Mouse (Mus musculus) G1E-ER4 (cell line): ENCODE data around the gene Crhr1. TPM values are rescaled to one million over a fixed set of nuclear protein-coding genes. Genes with fewer than 3 reads are reported as not detected.

Experiments used
- GATA1 ChIP-seq: IDR thresholded peaks from one replicate; pipeline ENCODE4 v1.8.0; 2012; ENCODE audit warnings: low read length, inconsistent platforms
- polyA plus RNA-seq: library from polyadenylated mRNA; stranded (reverse); fragments of >175 nt; gene quantifications from 2 replicates; pipeline ENCODE4 v1.2.3, GENCODE M21; 2012

Gene Crhr1
- polyA plus RNA-seq, 1 experiment: not detected

DNA sequence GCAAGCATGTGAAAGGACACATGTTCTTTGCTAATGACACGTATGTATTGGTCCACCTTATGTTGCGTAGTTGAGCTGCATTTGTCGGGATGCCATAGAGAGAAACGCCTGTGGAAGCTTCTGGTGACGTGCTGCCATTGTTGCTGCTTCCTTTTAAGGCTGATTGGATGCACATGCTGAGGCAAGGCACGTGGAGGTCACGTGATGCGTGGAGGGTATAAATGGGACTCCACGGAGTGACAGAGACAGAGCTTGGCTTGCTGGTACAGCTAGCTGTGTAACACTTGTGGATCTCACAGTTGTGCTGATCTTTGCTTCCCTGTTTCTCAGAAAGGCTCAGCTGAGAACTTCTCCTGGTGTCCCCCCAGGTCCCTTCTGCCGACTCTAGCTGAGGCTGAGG lies 9.2 kb upstream of the Crhr1 start:
- no peak for TF ChIP-seq GATA1

DNA sequence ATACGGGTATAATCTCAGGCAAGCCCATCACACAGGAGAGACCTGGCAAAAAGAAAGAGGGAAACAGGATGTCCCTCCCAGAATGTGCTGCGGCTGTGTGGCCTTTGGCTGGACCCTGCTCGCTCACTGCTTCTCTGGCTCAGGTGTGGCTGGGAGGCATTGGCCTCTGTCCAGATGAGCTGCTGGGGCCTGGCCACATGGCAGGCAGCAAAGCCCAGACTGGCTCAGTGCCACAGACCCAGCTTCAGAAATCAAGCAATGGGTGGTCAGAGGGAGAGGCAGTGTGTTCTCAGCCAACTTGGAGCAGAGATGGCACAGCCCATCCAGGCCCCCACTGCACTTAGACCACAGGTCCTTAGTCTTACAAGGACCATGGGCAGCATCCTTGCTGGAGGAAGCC lies 8.1 kb upstream of the Crhr1 start:
- no peak for TF ChIP-seq GATA1

DNA sequence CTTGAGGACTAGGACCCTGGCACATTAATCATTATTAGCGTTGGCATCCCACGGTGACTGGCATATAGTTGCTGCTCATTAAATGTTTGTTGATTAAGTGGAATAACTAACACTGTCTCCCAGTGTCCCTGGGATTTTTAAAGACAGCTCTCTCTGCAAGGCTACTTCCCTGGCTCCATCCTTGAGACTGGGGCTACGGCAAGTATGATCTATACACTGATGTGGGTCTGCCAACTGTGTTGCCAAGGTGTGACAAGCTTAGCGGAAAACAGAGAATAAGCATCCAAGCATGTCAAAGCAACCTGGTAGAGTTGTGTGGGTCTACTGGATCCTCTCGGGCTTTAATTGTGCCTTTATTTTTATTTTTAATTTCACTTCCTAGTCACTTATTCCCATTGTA lies 3.2 kb upstream of the Crhr1 start:
- TF ChIP-seq GATA1: no peak

DNA sequence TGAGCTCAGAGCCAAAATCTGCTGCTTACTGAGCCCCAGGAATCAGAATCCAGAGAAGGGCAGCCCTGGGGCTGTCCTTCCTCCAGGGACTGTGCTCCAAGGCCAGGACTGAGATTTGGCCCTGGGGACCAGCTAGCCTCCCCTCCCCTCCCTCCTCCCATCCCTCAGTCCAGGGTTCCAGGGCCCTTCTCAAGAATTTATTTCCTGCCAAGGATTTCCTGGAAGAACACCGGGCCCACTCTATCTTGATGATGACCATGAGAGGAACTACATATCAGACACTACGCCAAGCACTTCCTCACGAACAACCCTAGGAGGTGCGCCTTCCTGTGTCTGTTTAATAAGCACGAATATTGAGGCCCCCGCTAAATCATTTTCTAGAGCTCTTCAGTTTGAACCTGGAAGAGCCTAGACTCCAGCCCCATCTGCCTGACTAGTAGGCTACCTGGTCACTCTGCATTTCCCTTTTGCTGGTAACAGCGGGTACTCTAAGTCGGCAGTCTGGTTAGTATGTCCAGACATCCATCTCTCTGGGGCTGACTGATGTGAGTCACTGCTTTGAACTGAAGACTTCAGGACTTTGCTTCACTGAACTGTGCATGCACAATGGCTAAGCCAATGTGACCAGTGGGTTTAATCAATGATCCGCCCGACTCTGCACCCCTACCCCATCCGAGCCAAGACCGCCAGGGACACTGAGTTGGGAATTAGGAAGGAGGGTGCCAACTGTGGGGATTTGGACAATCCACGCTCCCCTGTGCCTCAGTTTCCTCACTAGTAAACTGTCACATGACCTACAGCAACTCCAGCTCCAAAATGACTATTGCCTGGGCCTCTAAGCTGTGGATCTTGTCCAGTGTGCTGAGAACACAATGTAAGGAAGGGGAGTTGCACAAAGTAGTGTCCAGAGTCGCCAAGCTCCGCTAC lies 1.7 kb upstream of the Crhr1 start:
- TF ChIP-seq GATA1: no peak

DNA sequence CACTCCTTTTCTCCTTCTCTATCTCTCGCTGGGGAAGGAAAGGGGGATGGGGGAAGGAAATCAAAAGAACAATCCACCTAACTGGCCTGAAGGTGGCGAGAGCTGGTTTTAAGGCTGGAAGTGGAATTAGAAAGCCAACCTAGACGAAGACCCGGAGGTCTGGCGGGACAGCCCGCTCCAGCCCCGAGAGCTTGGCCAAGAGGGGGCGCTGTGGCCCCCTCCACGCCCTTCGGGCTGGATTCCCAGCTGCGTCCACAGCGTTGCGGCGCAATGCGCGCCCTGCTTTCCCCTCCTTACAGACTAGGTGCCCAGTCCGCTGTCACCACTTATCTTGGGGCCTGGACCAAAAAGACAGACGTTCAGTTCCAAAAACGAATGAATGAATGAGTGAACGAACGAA lies 899 bp upstream of the Crhr1 start:
- no peak for TF ChIP-seq GATA1

DNA sequence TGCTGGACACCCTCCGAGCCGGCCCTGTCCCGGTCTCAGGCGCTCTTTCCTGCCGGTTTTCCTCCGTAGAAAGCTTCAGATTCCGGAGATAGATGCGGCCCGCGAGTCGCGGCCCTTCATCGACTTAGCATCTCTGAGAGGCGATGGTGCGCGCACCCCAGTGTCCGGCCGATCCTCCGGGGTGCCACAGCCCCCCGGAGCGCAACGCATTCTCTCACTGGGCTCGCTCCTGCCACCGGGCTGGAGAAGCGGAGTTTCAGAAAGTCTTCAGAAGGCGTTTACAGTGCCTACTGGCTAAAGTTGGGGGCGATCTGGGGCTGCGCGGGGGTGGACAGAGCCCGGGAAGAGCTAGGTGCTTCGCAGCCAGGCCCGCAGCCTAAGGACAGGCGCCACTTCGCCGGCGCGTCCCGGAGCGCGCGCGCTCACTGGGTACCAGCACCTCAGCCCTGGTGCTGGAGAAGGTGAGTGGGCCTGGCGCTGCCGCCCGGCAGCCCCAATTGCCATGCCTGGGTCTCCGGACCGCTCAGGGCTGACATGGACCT lies 858 bp downstream of the Crhr1 start:
- TF ChIP-seq GATA1: no peak

DNA sequence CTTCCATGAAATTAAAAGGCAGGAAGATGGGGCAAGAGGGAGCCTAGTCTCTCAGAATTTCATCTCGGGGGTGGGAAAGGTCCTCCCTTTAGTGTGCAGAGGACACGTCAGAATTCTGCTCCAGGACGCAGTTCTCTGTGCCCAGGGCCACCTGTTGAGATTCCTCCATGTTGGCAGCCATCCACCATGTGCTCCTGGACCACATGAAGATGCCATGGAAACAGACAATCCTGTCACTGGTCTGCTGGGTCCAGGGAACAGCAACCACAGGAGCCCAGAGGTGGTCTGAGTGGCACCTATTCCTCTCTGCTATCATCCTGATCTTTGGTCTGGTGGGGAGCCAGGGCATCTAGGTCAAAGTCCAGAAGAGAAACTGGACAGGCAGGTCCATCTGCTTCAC lies 6.3 kb downstream of the Crhr1 start:
- no peak for TF ChIP-seq GATA1

DNA sequence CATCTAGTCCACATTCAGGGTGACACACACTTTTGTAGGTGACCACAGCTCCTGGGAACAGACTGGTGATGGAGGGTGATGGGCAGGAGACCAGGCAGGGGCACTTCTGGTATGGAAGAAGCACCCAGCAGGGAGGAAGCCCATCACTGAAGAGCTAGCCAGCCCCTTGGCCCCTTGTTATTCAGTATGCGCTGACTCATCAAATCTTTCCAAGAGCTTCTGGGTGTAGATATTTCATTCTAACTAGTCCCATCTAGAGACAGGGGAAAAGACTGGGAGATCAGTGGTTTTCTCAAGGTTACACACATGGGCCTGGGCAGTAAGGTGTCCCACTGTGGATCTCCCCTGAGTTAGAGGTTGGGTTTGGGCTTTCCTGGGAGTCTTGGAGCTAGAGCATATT lies 12.3 kb downstream of the Crhr1 start:
- TF ChIP-seq GATA1: no peak

DNA sequence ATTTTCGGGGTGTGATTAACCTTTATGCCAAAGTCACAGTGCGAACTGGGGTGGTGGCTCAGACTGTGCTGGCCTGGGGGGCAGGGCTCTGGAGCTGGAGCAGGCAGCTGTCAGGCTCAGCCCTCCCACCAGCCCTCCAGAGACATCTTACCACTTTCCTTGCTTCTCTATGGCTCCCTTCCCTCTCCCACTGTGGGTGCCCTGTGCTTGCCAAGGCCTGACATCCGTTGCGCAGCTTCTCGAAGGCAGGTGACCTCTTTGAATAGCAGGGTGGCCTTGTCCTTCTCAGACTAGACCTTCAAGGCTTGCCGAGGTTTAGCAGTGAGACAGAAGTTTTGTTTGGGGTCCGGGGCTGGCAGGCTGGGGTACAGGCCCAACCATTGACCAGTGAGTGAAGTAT lies 16.1 kb downstream of the Crhr1 start:
- no peak for TF ChIP-seq GATA1

DNA sequence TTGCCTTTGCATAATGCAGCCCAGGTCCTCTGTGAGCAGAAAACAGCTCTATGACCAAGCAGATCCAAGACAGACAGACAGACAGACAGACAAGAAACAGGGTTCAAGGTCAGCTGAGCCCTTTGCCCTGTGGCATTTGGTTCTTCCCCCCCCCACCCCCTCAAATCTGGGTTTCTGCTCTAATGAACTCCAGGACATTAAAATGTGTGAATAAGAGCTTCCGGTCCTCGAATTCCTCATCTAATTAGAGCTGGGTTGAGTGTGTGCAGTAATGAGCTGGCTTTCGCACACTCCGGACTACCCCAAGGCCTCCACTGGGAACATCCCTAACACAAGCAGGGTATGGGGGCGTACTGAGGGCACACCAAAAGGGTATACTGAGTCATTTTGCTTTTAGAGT lies 18.3 kb downstream of the Crhr1 start:
- TF ChIP-seq GATA1: no peak

DNA sequence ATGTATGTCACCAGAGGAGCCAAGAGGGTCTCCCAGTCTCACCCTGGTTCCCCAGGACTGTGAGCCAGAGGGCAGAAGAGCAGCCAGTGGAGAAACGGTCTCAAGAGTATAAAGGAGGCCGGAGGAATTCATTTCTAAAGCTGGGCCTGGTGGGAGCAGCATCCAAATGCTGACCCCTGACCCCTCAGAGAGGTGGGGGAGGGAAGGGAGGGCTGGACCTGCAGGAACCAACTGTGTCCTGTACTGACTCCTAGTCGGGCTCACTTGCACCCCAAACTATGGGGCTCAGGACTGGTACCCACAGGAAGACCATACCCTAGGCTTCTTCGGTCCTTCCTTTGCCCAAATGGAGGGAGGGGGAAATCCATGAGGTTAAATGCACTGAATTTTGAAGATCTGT lies 21.7 kb downstream of the Crhr1 start:
- TF ChIP-seq GATA1: no peak

DNA sequence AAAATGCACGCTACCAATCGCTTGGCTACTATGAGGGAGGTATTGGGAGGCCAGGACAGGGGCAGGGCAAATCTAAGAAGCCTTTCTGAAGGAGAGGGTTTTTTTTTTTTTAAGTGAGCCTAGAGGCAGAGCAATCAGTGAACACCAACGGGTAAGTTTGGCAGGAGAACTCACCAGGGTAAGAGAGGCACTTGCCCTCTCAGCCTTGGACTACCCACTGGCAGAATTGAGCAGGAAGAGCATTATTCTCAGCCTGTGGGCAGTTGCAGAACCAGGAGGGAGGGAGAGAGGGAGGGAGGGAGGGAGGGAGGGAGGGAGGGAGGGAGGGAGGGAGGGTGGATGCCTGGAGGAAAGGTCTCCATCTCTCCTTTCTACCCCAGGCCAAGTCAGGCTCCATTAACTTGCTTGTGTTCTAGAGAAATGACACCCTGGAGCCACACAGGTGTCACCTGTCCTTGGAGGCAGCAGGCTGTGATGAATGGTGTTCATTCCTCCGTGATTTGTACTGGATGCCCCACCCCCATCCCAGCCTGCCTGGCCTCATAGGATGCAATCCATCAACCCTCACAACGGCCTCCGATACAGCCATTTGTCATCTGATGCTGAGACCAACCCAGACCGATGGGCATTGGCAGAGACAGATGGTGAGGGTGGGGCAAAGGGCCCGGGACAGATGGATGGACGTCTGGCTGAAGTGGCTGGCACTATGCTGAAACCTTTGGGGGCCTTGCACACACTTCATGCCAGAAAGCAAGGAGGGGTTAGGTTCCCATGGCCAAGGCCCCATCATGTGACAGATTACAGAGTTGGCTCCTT lies 22.4 kb downstream of the Crhr1 start:
- TF ChIP-seq GATA1: no peak

DNA sequence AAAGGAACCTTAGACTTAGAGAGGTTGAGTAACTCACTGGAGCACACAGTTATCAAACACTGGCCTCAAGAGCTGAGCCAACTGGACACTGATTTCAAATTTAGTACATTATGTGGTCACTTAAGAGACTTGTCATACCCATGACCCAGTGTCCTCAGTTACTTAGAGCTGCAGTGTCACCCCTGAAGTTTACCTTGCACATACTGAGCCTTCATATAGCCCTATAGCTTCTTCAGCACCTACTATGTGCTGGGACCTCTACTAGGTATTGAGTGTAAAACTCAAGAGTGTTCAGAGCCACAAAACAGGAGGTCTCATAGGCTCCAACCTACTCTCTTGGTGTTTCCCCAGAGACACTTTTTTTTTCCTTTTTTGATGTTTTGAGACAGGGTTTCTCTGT lies 23.2 kb downstream of the Crhr1 start:
- no peak for TF ChIP-seq GATA1

DNA sequence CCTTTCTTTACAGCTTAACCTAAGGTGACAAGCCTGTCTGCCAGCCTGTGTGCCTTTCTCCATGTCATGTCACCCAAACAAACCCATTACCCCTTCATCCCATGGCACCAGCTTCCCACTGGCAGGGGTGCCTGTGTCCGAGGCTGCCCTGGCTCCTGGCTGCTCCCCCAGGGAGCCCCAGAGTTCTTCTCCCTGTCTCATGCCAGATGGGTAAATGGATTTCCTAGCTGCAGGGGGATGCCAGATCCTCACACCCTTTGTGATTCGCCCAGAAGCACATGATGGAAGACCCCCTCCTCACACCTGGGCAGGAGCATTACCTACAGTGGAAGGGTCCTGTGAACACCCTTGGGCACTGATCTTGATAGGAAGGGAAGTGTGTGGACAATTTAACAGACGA lies 23.7 kb downstream of the Crhr1 start:
- TF ChIP-seq GATA1: no peak

DNA sequence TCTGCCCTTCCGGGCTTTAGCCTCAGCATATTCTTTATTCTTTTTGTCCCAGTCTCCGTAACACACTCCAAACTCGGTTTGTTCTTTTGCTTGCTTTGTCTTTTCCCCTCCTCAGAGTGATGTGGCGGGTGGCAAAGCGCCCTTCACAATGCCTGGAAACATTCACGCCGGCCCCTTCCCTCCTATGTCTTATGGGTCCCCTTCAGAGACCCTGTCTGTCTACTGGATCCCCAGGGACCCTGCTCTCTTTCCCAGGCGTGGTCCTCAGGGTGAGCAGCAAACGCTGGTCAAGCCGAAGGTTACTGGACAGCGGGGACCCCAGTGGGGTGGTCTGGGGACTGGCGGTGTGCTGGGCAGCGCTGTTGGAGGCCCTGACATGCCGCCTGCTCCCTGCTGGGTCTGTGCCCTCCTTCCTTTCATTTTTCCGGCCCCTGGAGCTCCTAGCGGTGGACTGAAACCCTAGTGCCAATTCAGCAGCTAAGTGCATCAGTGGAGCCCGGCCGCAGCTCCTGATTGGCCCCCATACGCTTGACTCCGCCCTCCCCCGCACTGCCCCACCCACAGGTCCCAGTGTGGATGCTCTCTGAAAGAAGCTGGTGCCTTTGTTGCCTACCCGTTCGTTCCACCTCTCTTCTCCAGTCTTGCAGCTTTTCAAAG lies 25.1 kb downstream of the Crhr1 start:
- no peak for TF ChIP-seq GATA1
